Mouse (Mus musculus): ENCODE data around the gene Tnr.

Gene Tnr

DNA sequence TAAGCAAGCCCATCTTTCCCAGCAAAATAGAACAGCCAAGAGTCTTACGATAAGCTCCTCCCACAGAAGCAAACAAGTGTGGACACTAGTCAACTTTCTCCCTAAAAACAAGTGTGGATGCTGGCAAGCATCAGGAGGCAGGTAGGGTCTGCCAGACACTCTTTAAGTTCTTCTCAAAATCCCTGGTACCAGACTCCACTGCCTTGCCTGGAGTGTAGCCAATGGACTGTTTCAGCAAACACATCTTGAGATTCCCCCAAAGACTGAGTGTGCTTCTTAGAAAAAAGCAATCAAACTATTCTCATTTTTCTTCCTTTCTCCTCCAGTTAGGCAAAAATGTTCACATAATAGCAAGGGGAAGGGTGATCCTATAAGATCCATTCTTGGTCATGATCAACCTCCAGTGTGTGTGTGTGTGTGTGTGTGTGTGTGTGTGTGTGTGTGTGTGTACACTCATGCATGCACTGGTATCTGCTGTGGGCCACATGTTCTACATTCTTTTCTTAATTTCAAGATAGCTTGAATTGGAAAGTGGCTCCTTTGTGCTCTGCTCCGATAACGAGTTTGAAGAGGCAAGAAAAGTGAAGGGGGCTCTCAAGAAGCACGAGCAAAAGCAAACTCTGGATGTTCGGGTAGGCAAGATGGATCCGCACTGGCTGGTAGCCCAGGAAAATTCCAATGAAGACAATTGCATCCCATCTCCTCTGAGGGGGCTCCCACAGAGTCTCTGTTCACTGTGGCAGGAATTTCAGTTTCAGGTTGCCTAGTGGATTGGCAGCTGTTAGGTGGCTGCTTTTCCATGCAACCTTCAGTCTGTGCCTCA is 346.3 kb downstream of the Tnr start:
- no peak for DNase-seq (ENCODE audit: low read depth, low spot score)

DNA sequence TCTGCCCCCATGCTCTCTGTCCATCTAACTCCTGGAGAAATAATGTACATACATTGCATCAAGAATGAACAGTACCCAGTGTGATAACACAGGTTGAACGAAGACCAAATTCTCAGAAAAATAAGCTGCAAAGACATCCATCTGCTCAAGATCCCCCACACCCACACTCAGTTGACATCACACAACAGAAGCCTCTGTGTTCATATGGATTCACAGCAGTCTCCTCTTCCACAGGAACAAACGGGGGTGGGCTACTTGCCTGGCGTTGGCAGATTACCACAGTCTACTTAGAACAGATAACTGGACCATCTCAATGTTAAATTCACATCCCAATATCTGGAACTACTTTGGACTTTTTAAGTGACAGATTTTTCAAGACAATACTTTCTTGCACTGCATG is 349.3 kb downstream of the Tnr start:
- no peak for DNase-seq (ENCODE audit: low read depth, low spot score)

DNA sequence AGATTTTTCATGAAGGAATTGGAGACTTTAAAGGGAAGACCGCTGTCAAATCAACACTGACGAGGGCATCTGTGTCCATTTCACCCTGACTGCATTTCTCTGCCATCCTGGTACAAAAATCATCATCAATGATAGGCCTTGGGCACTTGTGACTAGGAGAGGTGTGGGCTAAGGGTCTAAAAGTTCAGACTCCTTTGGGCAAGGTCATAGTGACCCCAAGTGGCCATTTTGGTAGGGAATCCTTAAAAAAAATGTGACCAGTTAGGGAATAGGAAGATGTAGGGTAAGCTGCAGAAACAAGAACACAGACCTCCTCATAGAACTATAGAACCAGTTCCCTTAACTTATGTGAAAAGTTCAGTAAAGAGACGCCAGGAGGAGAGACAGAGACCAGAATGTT is 355.1 kb downstream of the Tnr start:
- peak; percentile 7 for DNase-seq (ENCODE audit: low read depth, low spot score)

DNA sequence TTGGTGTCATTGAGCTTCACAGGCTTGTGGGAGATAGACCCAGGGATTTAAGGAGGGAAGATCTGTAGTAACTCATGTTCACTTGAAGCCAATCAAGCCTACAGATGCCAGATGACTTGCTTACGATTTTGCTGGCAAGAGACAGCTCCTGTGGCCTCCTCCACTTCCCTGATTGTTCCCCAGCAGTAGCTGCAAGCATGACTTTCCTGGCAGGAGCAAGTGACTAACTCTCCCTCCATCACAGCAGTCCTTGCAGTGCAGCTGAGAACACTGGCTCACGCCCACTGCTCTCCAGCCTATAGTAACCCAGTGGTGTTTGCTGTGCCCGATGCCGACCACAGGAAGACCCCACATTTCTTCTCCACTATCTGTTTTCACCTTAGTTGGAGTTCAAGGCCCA is 356.3 kb downstream of the Tnr start:
- DNase-seq (ENCODE audit: low read depth, low spot score), result no peak

DNA sequence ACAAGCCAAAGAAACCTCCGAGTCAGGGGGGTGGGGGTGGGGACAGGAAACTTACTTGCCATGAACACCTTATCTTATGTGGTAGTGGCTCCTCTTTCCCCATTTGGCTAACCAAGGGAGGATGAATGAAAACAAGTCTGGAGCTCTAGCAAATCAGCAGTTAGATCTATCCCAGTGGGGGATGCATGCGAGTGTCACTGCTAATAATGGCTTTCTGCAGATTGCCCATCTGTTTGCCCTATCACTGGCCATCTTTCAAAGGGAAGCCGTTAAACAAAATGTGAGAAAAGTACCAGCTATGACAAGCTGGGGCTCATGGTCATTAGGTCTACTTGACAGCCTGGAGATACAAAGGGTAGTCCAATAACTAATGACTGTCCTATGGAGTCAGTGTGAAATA is 361.9 kb downstream of the Tnr start:
- no peak for DNase-seq (ENCODE audit: low read depth, low spot score)

DNA sequence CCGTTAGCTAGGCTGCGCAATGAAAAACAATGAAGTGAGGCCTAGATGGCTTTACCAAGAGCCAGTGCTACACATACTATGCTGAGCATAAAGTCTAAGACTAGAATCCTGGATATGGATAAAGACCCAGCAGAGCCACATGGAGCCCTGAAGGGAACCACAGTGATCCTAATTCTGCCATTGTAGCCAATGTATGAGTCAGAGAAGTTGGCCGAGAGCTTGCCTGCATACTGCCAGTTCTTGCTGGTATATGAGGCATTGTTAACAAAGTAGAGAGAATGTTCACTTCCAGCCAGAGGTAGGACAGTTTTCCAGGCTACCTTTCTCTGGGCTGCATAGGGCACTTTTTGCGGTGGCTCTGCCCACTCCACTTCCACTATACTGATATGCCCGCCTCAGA is 365.0 kb downstream of the Tnr start:
- DNase-seq (ENCODE audit: low read depth, low spot score), result no peak

DNA sequence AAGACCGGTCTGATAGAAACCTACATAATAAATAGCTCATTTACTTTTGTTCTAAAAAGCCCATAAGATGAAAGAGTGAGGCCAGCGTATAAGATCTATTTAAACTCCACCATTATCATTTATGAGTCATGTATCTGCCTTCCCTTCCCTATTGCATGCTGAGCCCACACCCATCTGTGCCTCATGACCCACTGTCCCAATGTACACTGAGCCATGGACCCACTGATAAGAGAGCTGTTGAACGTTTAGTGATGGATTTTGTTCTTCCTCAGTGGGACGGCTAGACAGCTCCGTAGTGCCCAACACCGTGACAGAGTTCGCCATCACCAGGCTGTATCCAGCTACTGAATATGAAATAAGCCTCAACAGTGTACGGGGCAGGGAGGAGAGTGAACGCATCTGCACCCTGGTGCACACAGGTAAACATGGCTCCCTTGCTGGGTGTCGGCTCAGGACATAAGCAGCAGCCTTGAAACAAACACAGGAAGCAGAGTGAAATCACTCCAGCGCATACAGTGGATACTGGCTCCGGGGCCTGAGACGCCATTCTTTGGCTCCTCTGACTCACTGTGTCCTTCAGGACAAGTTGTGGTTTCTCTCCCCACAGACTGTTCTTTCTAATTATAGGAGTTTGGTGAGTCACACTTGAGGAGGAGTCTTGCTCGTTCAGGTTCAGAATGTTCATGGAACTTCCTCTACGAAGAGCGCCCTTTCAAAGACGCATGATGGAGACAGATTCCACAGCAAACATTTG is 365.6 kb downstream of the Tnr start:
- DNase-seq (ENCODE audit: low read depth, low spot score), result no peak

DNA sequence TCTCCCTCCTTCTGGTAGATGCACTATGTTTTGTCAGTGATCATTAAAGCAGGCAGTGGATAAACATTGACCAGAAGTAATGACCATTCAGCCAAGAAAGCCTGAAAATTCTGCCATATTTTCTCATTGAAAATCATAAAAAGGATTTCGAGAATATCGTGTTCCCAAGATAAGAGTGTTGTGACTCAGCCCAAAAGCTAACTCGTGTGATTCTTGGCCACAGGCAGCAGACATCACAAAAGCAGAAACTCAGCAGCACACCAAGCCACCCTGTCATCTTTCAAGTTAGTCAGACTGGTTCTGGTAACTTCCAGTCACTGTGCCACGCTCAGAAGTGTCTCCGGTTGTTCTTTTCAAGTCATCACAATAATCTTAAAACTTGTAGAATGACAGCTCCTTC is 367.0 kb downstream of the Tnr start:
- no peak for DNase-seq (ENCODE audit: low read depth, low spot score)

DNA sequence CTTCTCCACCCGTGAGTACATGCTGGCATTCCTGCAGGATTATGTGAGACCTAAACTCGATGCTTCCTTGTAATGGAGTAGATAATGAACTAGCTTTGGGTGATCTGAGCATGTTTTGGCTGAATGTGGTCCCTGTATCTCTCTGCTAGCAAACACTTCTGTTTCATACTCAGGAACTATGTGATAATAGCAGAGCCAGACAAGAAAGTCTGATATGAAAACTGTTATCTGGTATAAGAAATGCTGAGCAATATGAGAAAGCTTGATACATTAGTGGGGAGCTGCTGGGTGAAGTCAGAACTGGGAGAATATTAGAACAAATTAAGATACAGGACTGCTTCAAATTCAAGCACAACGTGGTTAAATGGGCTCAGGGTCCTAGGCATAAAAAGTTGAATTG is 371.5 kb downstream of the Tnr start:
- no peak for DNase-seq (ENCODE audit: low read depth, low spot score)

DNA sequence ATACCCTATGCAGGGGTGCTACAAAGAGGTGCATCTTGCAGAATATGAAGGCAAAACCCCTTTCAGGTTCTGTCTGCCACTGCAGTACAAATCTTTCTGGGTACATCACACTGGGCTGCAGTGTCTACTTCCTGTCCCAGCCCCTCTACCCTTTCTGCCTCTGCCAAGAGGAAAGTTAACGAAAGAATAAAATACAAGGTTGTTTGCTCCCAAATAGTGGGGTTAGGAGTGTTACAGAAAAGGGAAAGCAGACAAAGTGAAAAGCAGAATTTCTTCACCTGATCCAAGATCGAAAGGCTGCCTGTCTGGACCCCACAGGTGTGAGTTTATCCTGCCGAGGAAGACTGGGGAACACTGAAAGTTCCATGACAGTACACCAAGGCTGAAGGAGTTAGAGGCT is 376.4 kb downstream of the Tnr start:
- no peak for DNase-seq (ENCODE audit: low read depth, low spot score)

DNA sequence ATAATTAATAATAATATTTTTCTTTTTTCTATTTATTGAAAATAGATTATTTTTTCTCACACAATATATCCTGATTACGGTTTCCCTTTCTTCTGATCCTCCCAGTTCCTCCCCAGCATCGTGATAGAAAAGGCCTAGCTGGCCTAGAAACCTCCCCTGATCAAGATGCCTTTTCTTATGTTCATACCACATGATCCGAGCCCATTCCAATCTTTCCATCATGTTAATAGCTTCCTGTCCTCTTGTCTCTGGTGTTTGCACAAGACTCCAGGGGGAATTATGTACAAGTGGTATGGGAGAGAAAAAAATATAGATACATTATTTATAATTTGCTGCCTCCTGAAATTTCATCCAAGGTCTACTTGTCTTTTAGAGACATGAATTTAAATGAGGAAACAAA is 377.1 kb downstream of the Tnr start:
- no peak for DNase-seq (ENCODE audit: low read depth, low spot score)

DNA sequence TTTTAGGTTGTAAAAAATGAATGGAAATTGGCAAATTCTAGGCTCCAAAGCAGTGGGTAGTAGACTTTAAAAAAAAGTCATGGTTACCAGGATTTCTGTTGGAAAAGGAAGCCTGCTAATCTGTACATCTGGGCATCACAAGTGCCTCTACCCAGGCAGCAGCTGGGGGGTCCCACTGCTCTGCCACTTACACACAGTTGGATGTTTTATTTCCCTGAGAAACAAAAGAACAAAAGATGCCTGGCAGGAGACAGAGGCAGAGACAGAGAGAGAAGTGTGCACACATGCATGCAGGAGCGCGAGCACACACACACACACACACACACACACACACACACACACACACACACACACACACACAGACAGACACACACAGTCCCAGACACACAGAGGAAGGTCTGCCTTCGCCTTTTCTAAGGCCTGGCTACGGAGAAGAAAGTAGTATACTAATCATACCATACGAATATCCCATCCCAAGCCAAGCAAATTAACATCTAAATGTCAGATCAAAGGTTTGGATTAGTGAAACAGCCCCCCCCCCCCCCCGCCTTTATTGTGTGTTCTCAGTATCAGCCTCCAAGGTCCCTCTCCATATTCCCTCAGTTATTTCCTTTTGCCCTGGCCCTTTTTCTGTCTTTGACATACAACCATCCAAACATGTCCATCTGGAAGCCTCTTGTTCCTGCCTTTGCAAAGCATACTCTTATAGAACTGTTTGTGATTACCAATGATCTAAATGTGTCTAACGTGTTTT is 378.0 kb downstream of the Tnr start:
- no peak for DNase-seq (ENCODE audit: low read depth, low spot score)

DNA sequence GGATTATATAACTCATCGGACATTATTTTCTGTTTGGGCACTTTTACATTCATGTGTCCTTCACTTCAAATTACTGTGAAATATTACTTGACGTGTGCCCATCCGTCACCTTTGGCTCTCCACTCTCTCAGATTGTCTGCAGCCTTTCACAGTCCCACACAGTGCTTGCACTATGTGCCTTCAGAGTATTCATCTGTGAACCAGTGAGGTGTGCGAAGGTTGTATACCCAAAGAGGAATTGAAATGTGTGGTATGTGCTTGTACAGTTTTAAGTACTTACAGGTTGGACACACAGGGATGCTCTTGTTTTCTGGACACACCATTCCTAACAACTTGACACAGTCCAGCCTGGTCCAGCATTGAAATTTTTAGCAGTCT is 378.5 kb downstream of the Tnr start:
- DNase-seq (ENCODE audit: low read depth, low spot score), result peak; percentile 5

DNA sequence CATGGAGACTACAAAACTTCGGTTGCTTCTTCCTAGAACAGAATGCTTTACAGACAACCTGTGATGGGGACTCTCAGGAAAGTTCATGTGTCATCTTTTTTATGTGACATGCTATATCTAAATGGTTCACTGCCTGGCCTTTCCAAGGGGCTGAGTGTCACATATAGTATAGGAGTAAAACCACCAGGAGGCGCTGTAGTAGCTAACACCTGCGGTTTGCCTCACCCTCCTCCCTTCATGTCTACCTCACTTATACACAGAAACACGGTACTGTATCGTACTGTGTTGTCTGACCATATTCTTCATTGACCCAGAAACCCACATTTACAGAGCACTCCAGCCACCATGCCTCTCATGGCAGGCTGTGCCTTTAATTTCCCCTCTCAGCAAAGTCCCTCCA is 387.4 kb downstream of the Tnr start:
- DNase-seq (ENCODE audit: low read depth, low spot score), result peak; percentile 73

DNA sequence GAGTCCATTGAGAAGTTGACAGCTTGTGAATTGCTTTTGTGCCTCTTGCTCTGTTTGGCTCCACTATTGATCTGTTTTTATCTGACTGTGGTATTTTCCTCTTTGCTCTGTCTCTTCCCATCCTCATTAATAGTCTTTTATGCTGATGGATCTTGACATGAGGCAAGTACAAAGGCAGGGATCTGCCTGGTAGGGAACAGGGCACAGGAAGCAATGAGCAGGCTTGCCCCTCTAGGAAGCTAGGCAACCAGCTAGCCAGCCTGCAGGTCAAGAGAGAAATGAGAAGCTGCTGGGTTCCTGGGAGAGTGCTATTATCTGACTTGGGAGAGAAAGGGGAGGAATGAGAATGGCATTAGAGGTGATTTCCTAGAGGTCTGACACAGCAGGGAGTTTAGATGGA is 391.2 kb downstream of the Tnr start:
- no peak for DNase-seq (ENCODE audit: low read depth, low spot score)

DNA sequence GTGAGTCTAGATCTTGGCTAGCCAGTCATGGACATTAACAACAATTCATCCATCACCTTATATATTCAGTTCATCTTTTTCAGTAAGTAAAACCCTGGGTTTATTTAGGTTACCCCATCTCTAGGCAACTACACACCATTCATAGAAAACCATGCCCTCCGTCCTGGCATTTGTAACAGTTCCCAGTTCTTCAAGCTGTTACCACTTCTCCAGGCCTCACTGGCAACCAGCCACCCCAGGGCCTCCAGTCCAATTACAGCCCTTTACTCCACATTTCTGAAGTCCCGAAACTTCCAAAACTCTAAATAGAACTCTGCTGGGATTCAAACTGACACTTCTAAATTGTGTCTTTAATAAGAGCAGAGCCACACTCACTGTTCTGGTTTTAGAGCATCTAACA is 397.0 kb downstream of the Tnr start:
- no peak for DNase-seq (ENCODE audit: low read depth, low spot score)

DNA sequence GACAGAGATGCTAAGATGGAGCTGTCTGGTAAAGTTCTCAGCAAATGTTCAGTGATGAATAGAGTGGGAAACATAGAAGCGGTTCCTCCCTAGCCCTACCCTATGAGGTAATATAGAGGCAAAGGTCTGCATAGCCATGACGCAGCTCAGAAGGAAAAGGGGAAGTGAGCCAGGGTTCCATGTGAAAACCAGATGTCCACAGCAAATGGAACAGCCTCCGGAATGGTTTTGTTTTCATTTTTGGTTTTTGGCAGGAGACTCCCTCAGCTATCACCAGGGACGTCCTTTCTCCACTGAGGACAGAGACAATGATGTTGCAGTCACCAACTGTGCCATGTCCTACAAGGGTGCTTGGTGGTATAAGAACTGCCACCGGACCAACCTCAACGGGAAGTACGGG is 399.4 kb downstream of the Tnr start:
- no peak for DNase-seq (ENCODE audit: low read depth, low spot score)

DNA sequence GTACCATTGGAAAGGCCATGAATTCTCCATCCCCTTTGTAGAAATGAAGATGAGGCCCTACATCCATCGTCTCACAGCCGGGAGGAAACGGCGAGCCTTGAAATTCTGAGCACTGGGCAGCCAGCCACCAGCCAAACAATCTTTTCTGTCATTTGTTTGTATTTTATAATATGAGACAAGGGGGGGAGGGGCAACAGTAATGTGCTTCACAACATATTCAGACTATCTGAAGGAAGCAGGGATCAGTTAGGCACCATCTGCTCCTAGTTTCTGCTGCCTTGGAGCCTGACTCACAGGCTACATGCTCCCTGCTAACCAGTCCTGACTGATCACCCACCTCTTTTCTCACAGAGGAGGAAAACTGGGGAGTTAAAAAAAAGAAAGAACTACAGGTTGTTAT is 400.5 kb downstream of the Tnr start:
- DNase-seq (ENCODE audit: low read depth, low spot score), result no peak

DNA sequence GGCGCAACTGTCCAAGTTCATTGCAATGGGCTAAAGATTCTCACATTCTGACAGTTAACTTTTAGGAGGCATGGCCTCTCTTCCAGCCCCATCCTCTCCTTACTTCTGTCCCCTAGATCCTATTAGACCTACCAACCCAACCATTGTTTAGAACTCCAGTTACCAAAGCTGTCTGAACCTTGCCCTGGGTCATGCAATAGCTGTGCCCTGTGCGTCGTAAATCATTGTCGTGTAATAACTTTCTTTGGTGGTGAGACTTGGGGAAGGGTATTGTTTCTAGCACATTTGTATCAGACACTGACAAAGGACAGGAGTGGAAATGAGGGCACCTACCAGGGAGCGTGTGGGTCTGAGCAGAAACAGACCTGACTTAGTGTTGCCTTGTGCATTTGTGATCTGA is 401.1 kb downstream of the Tnr start:
- DNase-seq (ENCODE audit: low read depth, low spot score), result no peak

DNA sequence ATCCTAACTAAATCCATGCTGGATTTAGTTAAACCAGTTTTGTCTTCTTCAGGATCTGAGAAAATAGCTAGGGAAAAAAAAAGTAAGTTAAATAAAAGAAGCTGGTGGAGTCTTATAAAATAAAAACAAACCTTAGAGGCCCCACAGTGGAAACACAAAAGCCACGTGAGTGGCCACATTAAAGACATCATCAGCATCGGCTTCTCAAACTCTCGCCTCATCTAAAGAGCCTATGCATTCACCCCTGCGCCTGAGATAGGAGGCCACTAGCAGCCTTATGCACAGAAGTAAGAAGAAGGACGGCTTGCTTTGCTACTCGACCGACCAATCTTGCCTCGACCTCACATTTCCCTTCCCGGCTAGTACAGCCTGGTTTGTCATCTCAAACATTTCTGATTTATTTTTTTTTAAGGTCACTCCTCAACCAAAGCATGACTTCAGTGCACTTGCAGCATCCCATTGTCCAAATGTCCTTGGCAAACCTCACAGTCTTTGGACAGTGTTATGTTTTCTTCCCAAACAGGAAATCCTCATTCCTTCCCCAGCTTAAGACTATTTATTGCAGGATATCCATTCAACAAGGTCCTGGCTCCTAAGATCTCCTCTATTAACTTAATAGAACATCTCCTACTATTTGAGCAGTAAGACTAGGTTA is 405.2 kb downstream of the Tnr start:
- no peak for DNase-seq (ENCODE audit: low read depth, low spot score)

DNA sequence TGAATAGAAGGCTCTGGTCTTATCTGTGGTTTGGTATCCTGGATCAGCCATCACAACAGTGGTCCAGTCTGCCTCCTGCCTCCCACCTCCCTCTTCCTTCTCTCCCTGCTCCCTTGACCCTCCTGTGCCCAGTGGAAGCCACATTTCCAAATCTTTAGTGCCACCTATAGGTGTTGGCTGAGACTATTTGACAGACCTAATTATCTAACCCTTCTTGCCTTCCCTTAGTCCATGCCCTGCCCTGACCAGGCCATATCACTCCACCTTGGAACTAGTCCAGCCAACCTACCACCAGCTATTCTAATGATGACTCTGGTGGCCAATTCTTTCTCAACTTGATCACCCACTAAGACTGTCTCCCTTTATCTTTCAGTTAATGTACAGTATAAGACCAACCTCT is 408.5 kb downstream of the Tnr start:
- DNase-seq (ENCODE audit: low read depth, low spot score), result no peak

DNA sequence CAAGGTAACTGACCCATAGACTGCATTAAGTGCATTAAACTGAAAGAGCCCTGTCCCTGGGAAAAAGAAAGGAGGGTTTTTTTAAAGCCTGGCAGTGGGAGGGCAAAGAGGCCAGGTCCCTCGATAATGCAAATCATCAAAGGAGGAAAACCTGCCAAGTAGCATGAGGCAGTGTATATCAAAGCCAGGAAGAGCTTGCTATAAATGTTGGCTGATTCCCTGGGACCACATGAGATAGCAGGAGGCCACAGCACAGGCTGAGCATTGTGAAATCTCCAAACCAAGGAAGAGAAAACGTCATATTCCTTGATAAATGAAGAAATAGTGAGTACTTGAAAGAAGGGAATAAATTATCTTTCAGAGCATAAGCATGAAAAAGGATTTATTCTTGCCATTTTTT is 409.0 kb downstream of the Tnr start:
- DNase-seq (ENCODE audit: low read depth, low spot score), result no peak

Data from A20 (cell line).